ENCODE assay signal across 9 mouse cellular contexts in the genomic region with DNA sequence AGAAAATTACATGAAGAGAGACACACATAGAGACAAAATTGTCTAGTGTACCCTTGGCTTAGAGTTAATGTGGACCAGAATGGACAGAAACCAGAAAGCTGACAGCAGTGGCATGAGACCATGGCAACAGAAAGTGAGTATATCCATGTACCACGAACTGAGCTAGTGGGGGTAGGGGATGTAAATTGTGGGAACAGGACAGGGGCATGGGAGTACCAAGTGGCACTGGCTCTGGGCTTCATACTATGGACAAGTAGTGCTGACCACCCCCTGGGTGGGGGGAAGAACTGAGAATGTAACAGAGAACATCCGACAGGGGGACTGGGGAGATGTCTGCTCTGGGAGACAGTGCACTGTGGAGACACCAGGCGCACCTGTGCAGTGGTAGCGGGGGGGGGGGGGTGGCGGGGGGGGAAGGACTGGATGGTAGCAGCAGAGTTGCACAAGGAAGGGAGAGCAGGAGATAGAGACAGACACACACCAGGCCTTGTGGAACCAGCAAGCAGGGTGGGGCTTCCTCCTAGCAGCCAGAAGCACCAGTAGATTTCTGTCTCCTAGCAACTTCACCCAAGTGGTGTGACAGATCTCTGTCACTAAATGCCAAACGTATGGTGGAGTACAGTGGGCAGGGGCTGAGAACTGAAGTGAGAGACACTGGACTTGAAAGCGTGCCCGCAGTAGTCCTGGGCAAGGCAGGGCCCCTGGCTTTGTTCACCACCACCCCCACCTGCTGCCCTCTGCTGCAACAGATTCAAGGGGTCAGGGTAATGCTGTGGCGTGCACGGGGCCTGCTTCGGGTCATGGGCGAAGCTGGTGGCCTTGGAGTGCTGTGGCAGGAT.
A peak's percentile ranks its signal among the peaks of the same experiment; 100 is the strongest.
DNase-seq lines count a peak whose midpoint lies in the region; ATAC-seq lines count a peak whose summit lies in the region.
"Had no signal": no experiment of that assay in that cellular context is flagged by ENCODE, and none has a peak within 500 bp of the region (broad histone marks: within the 10 kb centered on the region; RNA-seq: fewer than 3 reads in every experiment).

No protein-coding gene starts in this region.

- peaks cover 2% of the 10 kb centered on the region; the same call in 1 of the 2 replicates for H3K4me1 ChIP-seq in kidney, embryonic 16.5 days (ENCODE audit: insufficient read depth, low read length)
- peaks cover 8% of the 10 kb centered on the region for H3K4me1 ChIP-seq in hindbrain, embryonic 13.5 days (replicated peaks)

- H3K9ac ChIP-seq in kidney, embryonic 16.5 days (replicated peaks; ENCODE audit: low read length): no peak overlapping the region
- H3K9ac ChIP-seq in hindbrain, embryonic 13.5 days: no peak overlapping the region

- intact Hi-C loops in left cerebral cortex, postnatal 36 days (cut with DNase I): no loop called here

- peak; percentile 23 for ATAC-seq in kidney, embryonic 16.5 days (ENCODE audit: low FRiP score, low TSS enrichment)
- ATAC-seq in hindbrain, embryonic 13.5 days (ENCODE audit: low FRiP score): peak; percentile 60
- ATAC-seq in activated CD4-positive, CD25-positive, alpha-beta regulatory T cell, adult 4 months: no peak

- no peak overlapping the region for H3K4me3 ChIP-seq in kidney, embryonic 16.5 days (ENCODE audit: low read length)
- no peak overlapping the region for H3K4me3 ChIP-seq in hindbrain, embryonic 13.5 days

- 55% methylated on average over 11 of the region's 12 CpGs for whole genome bisulfite sequencing in kidney, embryonic 16.5 days
- WGBS in hindbrain, embryonic 13.5 days: 66% methylated on average over 11 of the region's 12 CpGs

- H3K27ac ChIP-seq in kidney, embryonic 16.5 days (ENCODE audit: low read length): no peak overlapping the region
- no peak overlapping the region for H3K27ac ChIP-seq in hindbrain, embryonic 13.5 days

- H3K27me3 ChIP-seq in kidney, embryonic 16.5 days (ENCODE audit: insufficient read depth, low read length): no peaks in the 10 kb centered on the region
- no peaks in the 10 kb centered on the region for H3K27me3 ChIP-seq in hindbrain, embryonic 13.5 days

- no peak for DNase-seq in kidney, postnatal 14 days
- DNase-seq in thymus, postnatal 25 days: peak; percentile 12
- DNase-seq in thymus, postnatal 10 days (ENCODE audit: low spot score in 2 of 2): no peak
- DNase-seq in left cerebral cortex, postnatal 36 days (ENCODE audit: low spot score in 2 of 2): no peak
- DNase-seq: heart, postnatal 10 days had no signal

- H3K36me3 ChIP-seq in kidney, embryonic 16.5 days (ENCODE audit: insufficient read depth, low read length): no peaks in the 10 kb centered on the region
- no peaks in the 10 kb centered on the region for H3K36me3 ChIP-seq in hindbrain, embryonic 13.5 days
- H3K36me3 ChIP-seq: G1E had no signal

- no peaks in the 10 kb centered on the region for H3K9me3 ChIP-seq in kidney, embryonic 16.5 days (ENCODE audit: low read length)
- H3K9me3 ChIP-seq in hindbrain, embryonic 13.5 days: no peaks in the 10 kb centered on the region
- H3K9me3 ChIP-seq: G1E had no signal

- no peak overlapping the region for H3K4me2 ChIP-seq in kidney, embryonic 16.5 days (replicated peaks; ENCODE audit: low read depth, low read length)
- no peak overlapping the region for H3K4me2 ChIP-seq in hindbrain, embryonic 13.5 days
